Mouse (Mus musculus): Measurements from ENCODE around the gene Dnajb14.
"Not testable (repeated sequence)": the region's sequence is repeated elsewhere in the genome, so short reads cannot be mapped to it uniquely, and the experiment has no call there.

DNA sequence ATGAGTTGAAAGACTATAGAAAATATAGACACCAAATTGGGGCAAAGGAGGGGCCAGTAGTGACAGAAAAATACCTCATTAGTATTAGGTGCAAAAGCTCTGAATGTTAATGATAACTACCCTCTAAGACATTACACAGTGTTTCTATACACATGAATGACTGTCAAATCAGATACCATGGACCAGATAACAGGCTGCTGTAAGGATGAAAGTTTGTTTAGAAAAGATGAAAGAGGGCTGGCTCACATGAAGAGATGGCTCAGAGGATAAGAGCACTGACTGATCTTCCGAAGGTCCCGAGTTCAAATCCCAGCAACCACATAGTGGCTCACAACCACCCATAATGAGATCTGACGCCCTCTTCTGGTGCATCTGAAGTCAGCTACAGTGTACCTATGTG is 83.8 kb downstream of the Dnajb14 start:
- not testable (repeated sequence) for TF ChIP-seq CTCF (IDR thresholded peaks at IDR 0.05; ENCODE audit: insufficient read depth, low read length); POLR2A (IDR thresholded peaks at IDR 0.05; ENCODE audit: borderline replicate concordance, extremely low read depth, low read depth, low read length)
